Mouse (Mus musculus): ENCODE measurements around the gene Zfp454.
A peak's percentile ranks its signal among the peaks of the same experiment; 100 is the strongest.

Zfp454 gene

DNA sequence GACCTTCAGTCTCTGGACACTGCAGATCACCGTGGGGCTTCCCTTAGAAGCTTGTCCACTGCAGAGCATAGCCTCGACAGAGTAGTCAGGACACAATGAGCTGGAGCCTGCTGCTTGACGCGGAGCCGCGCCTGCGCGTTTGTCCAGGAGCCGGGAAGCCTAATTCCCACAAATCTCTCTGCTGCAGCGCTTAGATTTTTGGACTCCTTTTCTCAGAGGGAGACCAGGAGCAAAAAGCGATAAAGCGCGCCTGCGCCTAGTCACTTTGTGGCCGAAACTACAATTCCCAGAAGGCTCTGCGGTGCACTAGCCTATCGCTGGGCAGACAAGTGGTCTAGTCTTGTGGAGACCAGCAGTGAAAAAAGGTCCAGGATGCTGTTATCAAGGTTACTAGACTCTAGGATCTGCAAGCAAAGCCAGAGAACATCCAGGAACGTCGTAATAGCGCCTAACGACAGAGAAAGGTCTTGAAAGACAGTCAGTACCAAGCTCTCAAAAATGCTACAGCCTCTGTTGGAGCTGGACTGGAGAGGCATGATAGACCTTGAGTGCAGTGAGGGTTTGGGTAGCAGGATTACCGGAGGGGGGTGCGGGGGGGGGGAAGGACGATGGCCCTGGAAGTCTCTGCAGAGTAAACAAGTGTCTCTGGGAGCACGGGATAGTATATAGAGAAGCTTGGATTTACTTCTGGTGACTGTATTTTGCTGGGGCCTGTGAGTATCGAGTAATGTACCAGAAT is at the start of gene Zfp454:
Gene Zfp454, minus strand, starts transcription at position 262 of the 739 bp plus-strand sequence.
- DNase-seq (ENCODE audit: extremely low read depth, low read depth, low spot score) = peak; percentile 1

DNA sequence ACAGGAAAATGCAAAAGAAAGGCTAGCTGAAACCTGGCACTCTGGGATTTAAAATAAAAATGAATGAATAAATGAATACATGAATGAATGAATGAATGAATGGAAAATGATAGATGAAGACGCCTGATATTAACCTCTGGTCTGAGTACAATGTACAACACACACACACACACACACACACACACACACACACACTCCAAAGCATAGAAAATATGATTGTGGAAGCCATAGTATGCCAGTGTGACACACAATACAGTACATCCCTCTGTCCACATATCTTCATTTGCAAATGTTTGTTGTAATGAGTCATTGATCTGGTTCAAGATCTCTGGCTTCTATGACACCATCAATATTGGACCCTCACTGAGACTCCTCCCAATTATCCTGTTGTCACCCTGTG is 44.6 kb upstream of the Zfp454 start:
- DNase-seq (ENCODE audit: extremely low read depth, low read depth, low spot score) = no peak

DNA sequence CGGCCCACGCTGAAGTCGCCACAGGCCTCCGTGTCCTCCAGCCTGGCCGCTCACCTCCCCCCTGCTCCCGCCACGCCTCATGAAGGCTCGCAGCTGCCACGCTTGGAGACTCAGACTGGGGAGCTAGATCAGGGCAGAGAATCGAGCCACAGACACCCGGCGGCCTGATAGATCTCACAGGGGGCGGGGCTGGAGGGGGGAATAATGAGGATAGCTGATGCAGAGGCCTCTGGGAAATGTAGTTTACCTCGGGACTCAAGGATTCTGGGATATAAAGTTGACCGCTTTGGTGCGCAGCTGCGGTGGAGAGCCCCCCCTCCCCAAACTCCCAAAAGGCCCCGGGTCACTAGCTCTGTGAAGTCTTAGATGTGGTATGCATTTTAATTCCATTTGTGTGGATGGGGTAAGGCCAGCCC is 44.0 kb upstream of the Zfp454 start, which contains the start of gene Zfp354b:
Gene Zfp354b, minus strand, starts transcription at position 183 of the 416 bp plus-strand sequence.
- no peak for DNase-seq (ENCODE audit: extremely low read depth, low read depth, low spot score)

DNA sequence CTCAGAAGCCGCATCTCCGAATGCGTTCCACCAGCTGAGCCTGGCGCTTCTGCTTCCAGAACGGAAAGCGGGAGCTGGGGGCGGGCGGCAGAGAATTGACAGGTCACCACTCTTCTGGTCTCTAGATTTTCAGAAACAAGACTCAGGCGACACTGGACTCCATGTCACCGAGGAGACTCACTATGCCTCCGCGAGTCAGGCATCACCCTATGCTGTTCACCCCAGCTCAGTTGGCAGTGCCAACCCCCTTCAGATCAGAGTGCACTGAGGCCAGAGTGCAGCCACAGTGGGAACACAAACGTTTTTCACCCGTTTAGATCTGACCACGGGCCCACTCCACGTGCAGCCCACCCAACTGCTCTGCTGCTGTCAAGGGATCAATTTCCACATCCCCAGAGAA is 43.6 kb upstream of the Zfp454 start:
- no peak for DNase-seq (ENCODE audit: extremely low read depth, low read depth, low spot score)

DNA sequence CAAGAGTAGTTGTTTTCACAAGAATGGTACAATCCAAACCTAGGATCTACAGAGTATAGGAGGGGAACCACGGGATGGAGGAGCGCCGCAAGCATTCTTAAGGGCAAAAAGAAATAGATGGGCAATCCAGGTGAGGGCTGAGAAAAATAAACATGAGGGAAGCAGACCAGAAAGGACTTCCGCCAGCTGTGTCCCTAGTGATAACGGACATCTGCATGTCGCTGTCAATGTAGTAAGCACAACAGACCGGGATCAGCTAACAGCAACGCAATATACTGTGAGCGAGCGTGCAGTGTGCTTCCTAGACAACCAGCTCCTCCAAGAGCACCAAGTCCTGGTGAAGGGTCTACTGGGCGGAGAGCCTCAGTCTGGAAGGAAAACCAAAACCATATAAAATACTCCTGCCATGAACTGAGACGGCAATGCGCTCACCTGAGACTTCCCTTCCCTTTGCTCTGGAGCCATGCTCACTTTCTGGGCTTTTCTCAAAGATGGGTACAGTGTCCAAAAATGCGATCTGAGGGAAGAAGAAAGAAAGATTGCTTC is 43.1 kb upstream of the Zfp454 start:
- DNase-seq (ENCODE audit: extremely low read depth, low read depth, low spot score) = no peak

DNA sequence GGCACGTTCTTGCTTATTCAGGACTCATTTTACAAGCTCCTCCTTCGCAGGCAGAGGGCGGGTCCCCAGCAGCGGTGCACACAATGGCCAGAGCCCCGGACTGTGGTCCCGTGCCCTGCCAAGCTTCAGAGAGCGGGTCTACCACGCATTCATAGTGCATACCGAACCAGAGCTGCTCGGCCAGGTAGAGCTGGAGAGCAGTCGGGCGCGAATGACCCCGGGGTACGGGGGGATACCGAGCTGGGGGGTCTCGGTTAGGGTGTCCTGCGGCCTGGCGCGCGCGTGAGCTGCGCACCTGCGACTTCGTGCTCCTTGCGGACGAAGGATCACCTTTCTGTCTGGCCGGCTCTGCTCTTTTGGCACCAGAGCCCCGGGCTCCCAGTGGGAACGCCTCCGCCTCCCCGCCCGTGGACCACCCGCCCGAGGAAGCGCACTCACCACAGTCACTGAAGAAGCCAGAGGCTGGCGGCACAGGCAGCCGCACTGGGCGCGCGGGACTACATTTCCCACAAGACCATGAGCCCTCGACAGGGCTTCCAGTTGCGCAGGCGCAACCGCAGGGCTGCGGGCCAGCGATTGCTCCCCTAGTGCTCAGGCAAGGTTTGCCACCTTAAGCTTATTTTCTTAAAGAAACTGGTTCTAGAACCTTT is 28.3 kb upstream of the Zfp454 start, which contains the start of gene Zfp2:
Gene Zfp2, minus strand, starts transcription at position 495 of the 650 bp plus-strand sequence.
- no peak for DNase-seq (ENCODE audit: extremely low read depth, low read depth, low spot score)

DNA sequence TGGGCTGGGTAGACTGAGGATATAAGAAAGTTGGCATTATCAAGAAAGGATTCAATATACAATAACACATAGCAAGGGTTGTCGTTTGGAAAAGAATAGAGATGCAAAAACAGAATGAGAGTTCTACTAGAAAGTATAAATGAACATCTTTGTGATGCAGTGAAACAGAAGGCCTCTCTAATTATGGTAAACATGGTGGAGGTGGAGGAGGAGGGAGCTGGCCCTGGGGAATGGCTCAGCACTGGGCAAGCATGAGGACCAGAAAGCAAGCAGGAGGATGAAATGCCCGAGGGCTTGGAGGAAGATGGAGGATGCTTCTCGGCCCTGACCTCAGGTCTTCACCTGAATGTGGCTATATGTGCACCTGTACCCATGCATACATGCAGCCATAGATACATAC is 27.0 kb upstream of the Zfp454 start:
- DNase-seq (ENCODE audit: extremely low read depth, low read depth, low spot score) = no peak

DNA sequence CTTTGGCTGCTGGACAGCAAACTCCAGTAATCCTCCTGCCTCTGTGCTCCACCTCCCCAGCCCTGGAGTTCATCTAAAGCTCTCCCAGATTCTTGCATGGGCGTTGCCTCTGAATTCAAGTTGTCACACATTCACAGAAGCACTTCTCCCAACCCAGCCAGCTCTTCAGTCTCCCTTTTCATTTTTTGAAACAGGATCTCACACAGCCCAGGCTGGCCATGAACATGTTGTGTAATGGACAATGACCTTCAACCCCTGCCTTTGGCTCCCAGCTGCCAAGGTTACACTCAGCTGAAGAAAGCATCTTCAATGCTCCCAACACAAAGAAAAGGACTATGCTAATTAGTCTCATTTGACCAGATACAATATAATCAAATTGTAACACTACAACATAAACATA is 25.9 kb upstream of the Zfp454 start:
- no peak for DNase-seq (ENCODE audit: extremely low read depth, low read depth, low spot score)

DNA sequence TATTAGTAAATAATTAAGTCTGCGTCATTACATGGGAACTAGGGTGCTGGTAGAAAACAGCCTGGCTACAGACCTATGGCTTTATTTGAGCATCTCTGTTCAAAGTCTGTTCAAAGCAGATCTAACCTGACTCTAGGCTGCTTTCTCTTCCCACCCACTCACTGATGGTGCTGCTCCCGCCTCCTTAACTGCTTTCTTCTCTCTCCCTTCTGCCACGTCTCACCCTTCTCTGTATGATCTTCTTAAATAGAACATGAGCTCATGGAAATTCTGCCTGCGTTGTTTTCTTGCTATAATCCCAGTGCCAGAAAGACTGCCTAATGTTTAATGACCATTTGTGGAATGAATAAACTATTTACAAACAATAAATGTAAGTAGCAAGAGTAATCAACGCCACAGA is 20.7 kb upstream of the Zfp454 start:
- no peak for DNase-seq (ENCODE audit: extremely low read depth, low read depth, low spot score)

DNA sequence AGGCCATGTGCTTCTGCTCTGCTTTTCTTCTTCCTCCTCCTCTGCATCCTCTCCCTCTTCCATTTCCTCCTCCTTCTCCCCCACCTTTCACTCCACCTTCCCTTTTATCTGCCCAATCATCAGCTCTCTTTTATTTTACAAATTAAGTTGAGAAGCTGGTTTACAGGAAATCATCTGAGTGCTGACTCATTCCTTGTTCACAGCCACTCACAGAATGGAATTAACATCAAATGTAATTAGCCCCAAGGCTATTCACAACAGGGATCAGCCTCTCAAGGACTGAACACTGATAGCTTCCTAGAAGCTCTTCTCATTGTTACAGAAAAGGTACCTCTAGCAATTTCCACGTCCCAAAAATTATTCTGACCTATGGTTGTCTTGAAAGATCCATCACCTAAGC is 9.9 kb upstream of the Zfp454 start:
- DNase-seq (ENCODE audit: extremely low read depth, low read depth, low spot score) = no peak

DNA sequence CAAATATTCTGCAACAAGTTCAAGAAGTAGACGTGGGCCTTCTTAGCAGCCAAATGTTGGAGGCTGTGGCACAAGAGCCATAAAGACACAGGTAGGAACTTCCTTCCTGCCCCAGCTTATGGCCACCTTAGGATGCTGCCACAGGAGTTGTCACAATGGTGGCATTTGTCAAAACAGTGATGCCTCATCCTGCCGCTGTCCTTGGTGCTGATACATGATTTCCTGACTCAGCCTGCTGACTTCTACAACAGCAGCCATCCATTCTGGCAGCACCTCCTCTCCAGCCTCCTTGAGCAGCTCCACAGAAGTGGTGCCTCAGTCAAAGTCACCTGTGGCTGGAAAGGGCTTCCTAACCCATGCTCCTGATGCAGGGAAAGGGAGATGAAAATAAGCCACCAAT is 5.0 kb upstream of the Zfp454 start:
- DNase-seq (ENCODE audit: extremely low read depth, low read depth, low spot score) = no peak

DNA sequence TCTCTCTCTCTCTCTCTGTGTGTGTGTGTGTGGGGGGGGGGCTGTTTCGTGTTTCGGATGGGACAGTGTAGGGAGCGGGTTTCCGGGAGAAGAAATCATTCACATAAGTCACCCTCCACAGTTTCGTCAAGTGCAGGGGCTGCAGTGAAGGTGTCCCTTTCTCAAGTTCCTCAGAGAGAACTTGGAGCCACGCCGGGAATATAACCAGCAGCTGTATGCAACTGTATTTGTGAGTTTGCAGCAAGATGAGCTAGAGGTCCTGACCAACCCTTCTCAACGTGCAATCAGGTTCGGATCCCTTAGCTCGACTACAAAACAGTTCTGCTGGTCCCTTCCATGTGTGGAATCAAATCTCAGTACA is 538 bp downstream of the Zfp454 start:
- no peak for DNase-seq (ENCODE audit: extremely low read depth, low read depth, low spot score)

DNA sequence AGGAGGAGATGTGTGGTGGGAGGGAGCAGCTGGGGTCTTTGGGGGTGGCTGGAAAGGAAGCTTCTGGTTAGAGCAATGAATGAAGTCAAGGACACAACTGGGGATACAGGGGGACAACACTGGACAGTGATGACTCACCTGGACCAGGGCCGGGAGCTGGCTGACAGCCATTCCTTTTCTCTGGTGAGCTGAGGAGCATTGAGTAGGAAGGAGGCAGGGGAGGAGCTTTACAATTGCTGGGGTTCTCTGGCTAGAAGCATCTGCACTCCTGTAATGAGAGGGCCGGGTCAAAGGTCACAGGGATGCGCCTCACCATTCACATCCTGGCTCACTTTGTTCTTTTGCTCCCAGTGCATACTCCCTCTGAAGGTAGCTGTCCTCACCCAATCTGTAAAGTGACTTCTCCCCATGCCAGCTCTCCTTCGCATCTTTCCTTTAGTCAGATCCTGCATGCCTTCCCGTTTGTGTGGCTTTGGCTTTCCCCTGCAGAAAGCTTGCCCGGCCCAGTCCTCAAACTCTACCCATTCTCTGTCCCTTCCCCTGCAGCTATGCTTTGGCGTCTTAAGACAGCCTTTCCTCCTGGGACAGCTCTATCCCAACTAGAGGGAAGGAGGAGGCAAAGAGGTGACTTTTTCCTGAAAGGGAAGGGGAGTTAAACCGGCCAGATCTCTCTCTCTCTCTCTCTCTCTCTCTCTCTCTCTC is 1.1 kb downstream of the Zfp454 start:
- DNase-seq (ENCODE audit: extremely low read depth, low read depth, low spot score) = no peak

DNA sequence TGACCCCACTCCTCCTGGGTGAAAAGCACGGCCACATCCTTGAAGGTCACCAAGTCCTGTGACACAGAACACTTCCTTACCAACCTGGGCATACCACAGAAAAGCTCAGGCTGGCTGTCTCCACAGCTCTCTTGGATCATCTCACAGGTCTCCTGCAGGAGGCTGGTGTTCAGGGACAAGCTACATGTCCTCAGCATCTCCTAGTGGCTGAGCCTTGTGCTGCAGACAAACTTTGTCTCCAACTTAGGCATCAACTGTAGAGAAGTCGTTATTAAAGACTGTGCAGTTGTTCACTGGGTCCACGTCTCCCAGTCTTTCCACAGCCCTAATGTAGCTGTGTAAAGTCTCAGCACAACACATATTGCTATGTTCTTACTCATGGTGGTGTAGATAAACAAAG is 3.7 kb downstream of the Zfp454 start:
- DNase-seq (ENCODE audit: extremely low read depth, low read depth, low spot score) = no peak

DNA sequence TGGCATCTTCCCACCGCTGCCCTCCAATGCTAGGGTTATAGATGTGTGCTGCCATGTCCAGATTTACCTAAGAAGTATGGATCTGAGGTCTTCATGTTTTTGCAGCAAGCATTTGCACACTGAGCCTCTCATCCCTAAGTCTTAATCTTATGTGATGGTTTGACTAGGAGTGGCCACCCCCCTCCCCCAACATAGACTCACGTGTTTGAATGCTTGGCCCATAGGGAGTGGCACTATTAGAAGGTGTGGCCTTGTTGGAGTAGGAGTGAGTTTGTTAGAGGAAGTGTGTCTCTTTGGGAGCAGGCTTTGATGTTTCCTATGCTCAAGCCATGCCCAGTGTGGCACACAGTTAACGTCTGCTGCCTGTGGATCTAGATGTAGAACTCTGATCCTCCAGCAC is 8.8 kb downstream of the Zfp454 start:
- no peak for DNase-seq (ENCODE audit: extremely low read depth, low read depth, low spot score)

DNA sequence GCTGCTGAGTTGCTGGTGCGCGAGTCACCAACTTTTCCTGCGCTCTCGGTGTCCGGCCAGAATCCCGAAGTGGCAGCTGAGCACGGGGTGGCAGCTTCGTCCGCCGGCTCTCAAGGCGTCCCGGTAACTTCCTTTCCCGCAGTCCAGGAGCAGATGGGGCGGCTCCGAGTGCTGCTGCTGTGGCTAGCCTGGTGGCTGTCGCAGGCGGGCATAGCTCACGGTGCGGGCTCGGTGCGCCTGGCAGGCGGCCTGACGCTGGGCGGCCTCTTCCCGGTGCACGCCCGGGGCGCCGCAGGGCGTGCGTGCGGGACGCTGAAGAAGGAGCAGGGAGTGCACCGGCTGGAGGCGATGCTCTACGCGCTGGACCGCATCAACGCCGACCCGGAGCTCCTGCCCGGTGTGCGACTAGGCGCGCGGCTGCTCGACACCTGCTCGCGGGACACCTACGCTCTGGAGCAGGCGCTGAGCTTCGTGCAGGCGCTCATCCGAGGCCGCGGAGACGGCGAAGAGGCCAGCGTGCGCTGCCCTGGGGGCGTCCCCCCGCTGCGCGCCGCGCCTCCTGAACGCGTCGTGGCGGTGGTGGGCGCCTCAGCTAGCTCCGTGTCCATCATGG is 36.4 kb downstream of the Zfp454 start:
- DNase-seq (ENCODE audit: extremely low read depth, low read depth, low spot score) = no peak

DNA sequence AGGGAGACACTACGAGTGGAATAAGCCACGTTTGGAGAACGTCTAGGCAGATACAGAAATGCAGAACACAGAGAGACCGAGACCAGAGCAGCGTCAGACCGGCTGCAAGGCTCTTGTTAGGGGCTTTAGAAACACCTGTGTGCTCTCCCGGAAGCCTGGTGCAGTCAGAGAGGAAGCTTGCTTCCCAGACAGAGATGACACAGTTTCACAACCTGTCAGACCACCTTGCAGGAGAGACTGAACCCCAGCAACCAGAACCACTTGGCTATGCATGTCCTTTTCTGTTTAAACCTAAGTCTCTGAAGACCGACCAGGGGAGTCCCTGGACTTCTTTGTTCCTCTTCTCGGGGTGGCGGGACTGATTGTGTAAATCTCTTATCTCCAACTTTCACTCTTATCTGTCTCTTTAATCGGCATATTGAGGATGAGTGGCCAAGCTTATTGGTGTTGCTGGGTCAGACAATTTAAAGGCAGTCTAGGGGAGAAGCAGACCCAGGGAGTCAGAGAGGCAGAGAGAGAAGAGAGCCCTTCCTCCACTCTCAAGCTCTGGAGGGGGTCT is 37.2 kb downstream of the Zfp454 start, which contains the start of gene Grm6:
Gene Grm6, plus strand, starts transcription at position 509 of the 559 bp plus-strand sequence.
- DNase-seq (ENCODE audit: extremely low read depth, low read depth, low spot score) = no peak

DNA sequence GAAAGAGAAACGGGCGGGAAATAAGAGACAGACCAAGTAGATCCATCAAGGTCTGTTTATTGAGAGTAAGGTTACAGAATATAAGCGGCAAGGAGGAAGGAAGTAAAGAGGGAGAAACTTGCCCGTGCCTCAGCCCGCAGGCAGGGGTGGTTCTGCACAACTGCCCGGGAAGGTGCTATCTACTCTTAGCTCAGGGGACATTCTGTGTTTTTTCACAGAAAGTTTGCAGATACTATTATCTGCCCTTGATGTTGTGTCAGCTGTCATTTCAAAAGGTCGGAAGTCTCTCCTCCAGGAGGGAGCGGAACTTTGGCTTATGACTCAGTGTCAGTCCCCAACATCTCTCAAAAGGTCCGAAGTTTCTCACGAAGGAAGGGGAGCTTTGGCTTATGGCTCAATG is 38.1 kb downstream of the Zfp454 start:
- no peak for DNase-seq (ENCODE audit: extremely low read depth, low read depth, low spot score)

DNA sequence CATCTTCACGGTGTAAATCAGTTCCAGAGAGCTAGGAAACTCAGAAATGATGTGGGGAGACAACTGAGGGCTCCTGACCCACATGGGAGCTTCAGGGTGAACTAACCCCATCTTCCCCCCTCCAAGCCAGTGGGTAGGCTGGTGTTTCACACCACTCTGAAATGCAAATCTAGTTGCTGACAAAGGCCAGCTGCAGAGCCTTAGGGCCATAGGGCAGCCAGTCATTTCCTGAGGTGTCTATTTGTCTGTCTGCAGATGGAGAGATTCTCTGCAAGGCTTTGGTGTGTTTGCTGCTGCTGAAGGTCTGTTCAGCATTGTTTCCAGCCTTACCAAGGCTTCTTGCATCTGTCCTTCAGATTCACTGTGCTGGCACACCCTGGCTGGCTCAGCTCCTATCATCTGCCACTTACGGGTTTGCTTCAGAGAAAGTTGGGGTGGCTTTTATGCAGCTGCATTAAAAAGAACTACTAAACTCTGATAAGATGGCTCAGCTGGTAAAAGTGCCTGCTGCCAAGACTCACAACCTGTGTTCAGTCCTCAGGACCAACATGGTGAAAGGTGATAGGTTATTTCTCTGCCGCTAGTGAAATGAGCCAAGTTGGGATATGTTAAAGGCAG is 38.8 kb downstream of the Zfp454 start:
- no peak for DNase-seq (ENCODE audit: extremely low read depth, low read depth, low spot score)

DNA sequence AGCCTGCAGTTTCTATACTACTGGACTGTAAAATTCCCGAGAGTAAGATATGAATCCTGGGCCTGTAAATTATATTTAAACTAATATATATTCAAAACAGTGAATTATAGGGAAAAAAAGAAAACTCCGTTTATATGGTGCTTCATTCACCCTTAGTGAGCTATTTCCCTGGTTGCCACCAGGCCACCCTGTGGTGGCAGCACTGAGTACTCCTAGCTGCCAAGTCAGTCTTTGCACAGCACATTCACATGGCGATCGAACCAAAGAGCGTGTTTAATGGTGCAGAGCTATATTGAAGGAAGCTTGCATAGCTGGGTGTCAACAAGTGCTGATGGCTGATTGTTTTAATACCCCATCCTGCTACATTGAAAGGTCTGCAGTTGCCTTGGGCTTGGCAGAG is 40.4 kb downstream of the Zfp454 start:
- DNase-seq (ENCODE audit: extremely low read depth, low read depth, low spot score) = no peak
